Mouse (Mus musculus): Measurements from ENCODE around the gene Il9r.

- TF ChIP-seq ZNF384 (IDR thresholded peaks at IDR 0.05; ENCODE audit: low read depth, low read length) (no peak), HCFC1 (IDR thresholded peaks at IDR 0.05; ENCODE audit: borderline replicate concordance, insufficient read depth, low read length) (no peak), ZC3H11A (IDR thresholded peaks at IDR 0.05; ENCODE audit: borderline replicate concordance, low read depth, low read length) (no peak)
Observed at GRCm38 (mm10) chr11:32236712-32237410, 36.8 kb upstream of the Il9r start.
